Mouse (Mus musculus) megakaryocyte progenitor cell, adult 5-6 weeks (primary cell): ENCODE results near the gene Tpd52l2. TPM values are rescaled to one million over a fixed set of nuclear protein-coding genes. Genes with fewer than 3 reads are reported as not detected.

ENCODE experiments used
- ATAC-seq: replicated peaks from 2 replicates; pipeline ENCODE4 v1.8.0; 2016; ENCODE audit warnings: mild to moderate bottlenecking, moderate TSS enrichment, inconsistent platforms; ENCODE audit not compliant: poor library complexity
- total RNA-seq, 2 experiments: library from RNA; stranded (forward) in 1 of 2; stranded (reverse) in 1 of 2; fragments of 157-497, 149-512 nt in 1 of 2; fragments of 200-1000 nt in 1 of 2; gene quantifications; 2 replicates each; pipeline versions ENCODE4 v1.2.3 to v1.2.4; 2015 to 2017

The Tpd52l2 gene
- total RNA-seq, 2 experiments from 2014 or later, result 47.1 to 119 TPM

DNA sequence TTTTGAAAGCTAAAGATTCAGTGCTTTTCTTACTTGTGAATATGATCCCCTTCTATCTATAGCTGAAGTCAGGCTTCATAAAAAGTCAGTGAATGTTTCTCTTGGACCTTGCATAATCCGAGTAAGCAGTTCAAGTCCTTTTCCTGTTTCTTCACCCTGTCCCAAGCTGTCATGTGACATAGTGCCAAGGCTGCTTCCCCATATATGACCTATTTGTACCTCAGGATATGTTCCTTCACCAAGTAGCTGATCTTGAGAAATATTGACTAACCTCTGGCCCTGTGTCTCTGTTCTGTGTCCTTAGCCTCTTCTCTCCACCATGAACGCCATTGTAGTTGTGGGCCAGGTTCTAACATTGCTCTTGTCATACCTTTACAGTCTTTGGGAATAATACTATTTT is 39.5 kb downstream of the Tpd52l2 start:
- peak; percentile 85 for ATAC-seq

DNA sequence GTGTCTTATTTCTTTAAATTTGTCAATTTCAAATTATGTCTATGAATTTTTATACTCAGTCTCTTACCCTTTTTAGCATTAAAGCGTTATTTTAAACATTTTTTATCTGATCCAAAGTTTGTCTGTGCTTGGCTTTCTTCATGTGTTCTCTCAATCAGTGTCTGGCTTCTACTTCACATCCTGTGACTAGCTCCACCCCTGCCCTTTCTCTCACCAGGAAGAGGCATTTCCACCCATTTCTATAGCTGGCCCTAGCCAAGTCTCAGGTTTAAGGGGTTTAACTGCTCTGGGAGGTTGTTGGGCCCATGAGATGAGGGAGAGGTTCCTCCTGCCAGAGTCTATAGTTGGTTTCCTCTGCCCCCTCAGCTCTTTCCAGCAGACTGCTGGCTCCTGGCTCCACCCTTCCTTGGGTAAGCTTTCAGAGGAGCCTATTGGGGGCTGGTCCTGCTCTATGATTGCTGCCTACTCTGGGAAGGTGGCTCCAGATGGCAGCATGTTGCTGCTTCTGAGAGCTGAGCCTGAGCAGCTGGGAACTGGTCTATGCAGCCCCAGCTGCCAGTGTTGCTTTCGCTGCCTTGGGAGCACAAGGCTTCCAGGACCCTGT is 40.6 kb downstream of the Tpd52l2 start:
- peak; percentile 84 for ATAC-seq

- ATAC-seq, result no peak; the same call in 1 of the 2 replicates
Measured at GRCm38 (mm10) chr2:181541761-181542380, 44.9 kb downstream of the Tpd52l2 start.

GRCm38 (mm10) chr2:181546142-181546541 is 49.2 kb downstream of the Tpd52l2 start:
- peak; percentile 73 for ATAC-seq

DNA sequence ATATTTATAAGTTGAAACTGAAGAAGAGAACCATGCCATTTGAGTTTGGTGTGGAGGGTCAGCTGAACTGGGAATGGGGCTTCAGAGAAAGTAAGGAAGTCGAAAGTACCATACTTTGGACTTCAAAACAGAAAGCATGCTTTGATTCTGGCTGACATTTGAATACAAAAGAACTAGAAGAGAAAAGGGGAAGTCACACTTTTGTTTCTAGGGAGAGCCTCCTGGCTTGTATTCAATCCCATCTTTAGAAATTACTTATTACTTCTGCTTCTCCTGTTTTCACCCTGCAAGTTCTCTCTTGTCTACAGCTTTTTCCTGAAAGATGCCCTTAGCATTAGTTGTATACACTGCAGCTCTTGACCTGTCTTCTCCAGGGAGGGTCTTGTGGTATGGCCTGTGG is 51.3 kb downstream of the Tpd52l2 start:
- ATAC-seq, result 0 out of 2 replicates have a peak, but pooled peaks have one; percentile 17

DNA sequence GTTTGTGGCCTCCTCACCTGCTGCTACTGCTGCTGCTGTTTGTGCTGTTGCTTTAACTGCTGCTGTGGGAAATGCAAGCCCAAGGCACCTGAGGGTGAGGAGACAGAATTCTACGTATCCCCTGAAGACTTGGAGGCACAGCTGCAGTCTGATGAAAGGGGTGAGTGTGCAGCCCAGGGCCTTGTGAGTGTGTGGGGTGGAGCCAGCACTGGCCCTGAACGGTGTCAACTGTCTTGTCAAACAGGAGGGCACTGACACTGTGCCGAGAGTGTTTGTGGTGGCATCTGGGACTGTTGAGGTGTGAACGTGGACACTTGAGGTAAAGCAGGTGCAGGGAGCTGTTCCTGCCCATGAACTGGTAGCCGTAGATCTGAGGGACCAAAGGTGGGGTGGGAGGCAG is 51.7 kb downstream of the Tpd52l2 start:
- no peak for ATAC-seq

GRCm38 (mm10) chr2:181550233-181550632 is 53.3 kb downstream of the Tpd52l2 start:
- no peak for ATAC-seq

- peak; percentile 91 for ATAC-seq
Measured at GRCm38 (mm10) chr2:181553772-181554171, 56.8 kb downstream of the Tpd52l2 start.

DNA sequence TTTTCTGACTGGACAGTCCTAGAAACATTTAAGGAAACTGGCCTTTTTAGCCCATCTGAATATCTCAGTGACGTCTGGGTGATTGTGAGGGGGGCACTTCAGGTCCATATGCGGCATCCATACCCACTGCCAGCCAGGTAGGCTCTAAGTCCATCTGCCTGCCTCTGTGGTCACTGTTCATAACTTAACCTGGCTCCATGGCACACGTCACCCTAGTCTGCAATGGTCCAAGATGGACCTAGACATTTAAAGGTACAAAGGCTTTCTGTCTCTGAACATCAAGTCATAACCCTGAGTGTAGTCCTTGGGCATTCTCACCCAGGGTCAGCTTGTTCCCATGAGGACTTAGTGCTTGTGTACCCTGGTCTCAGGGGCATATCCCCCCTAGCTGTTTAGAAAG is 70.4 kb downstream of the Tpd52l2 start:
- ATAC-seq, result no peak

Other genes with a start within 250 kb of the Tpd52l2 start
- gene Gmeb2, start 209.1 kb upstream of the Tpd52l2 start, total RNA-seq (2015), result 12.5 and 12.6 TPM in 2 replicates
- gene Gmeb2, start 209.1 kb upstream of the Tpd52l2 start, total RNA-seq (2017), result 13.4 and 13.6 TPM in 2 replicates
- gene Stmn3, start 182.6 kb upstream of the Tpd52l2 start, total RNA-seq (2015), result not detected in 2 replicates
- not detected in 2 replicates for gene Stmn3, start 182.6 kb upstream of the Tpd52l2 start, total RNA-seq (2017)
- gene Rtel1, start 177.4 kb upstream of the Tpd52l2 start, total RNA-seq (2015), result 53.4 and 78.0 TPM in 2 replicates
- gene Rtel1, start 177.4 kb upstream of the Tpd52l2 start, total RNA-seq (2017), result 41.9 and 53.0 TPM in 2 replicates
- gene Zgpat, start 132.2 kb upstream of the Tpd52l2 start, total RNA-seq (2015), result 7.0 and 8.2 TPM in 2 replicates
- 38.2 and 48.2 TPM in 2 replicates for gene Zgpat, start 132.2 kb upstream of the Tpd52l2 start, total RNA-seq (2017)
- 26.8 and 28.6 TPM in 2 replicates for gene Arfrp1, start 131.7 kb upstream of the Tpd52l2 start, total RNA-seq (2015)
- gene Arfrp1, start 131.7 kb upstream of the Tpd52l2 start, total RNA-seq (2017), result 62.1 and 70.2 TPM in 2 replicates
- 25.4 and 26.5 TPM in 2 replicates for gene Lime1, start 117.1 kb upstream of the Tpd52l2 start, total RNA-seq (2015)
- gene Lime1, start 117.1 kb upstream of the Tpd52l2 start, total RNA-seq (2017), result 12.7 and 18.1 TPM in 2 replicates
- gene Zbtb46, start 37.7 kb upstream of the Tpd52l2 start, total RNA-seq (2015), result 1.2 and 1.8 TPM in 2 replicates
- gene Zbtb46, start 37.7 kb upstream of the Tpd52l2 start, total RNA-seq (2017), result 1.9 and 5.4 TPM in 2 replicates
- gene Abhd16b, start 3.9 kb upstream of the Tpd52l2 start, total RNA-seq (2015), result not detected in 2 replicates
- not detected in 2 replicates for gene Abhd16b, start 3.9 kb upstream of the Tpd52l2 start, total RNA-seq (2017)
- gene Dnajc5, start 23.3 kb downstream of the Tpd52l2 start, total RNA-seq (2015), result 25.0 and 30.7 TPM in 2 replicates
- gene Dnajc5, start 23.3 kb downstream of the Tpd52l2 start, total RNA-seq (2017), result 37.4 and 40.0 TPM in 2 replicates
- 72.0 and 87.0 TPM in 2 replicates for gene Uckl1, start 87.8 kb downstream of the Tpd52l2 start, total RNA-seq (2015)
- 54.7 and 67.0 TPM in 2 replicates for gene Uckl1, start 87.8 kb downstream of the Tpd52l2 start, total RNA-seq (2017)
- 19.2 and 20.3 TPM in 2 replicates for gene Prpf6, start 94.7 kb downstream of the Tpd52l2 start, total RNA-seq (2015)
- gene Prpf6, start 94.7 kb downstream of the Tpd52l2 start, total RNA-seq (2017), result 79.3 and 93.2 TPM in 2 replicates
- gene Zfp512b, start 95.7 kb downstream of the Tpd52l2 start, total RNA-seq (2015), result 8.1 and 13.5 TPM in 2 replicates
- gene Zfp512b, start 95.7 kb downstream of the Tpd52l2 start, total RNA-seq (2017), result 7.6 and 16.4 TPM in 2 replicates
- gene Samd10, start 102.1 kb downstream of the Tpd52l2 start, total RNA-seq (2015), result 9.0 and 10.9 TPM in 2 replicates
- gene Samd10, start 102.1 kb downstream of the Tpd52l2 start, total RNA-seq (2017), result 2.0 TPM in 2 replicates
- not detected in 2 replicates for gene Gm29797, start 159.9 kb downstream of the Tpd52l2 start, total RNA-seq (2015)
- gene Gm29797, start 159.9 kb downstream of the Tpd52l2 start, total RNA-seq (2017), result not detected in 2 replicates
- gene Sox18, start 174.5 kb downstream of the Tpd52l2 start, total RNA-seq (2015), result not detected in 2 replicates
- not detected in 2 replicates for gene Sox18, start 174.5 kb downstream of the Tpd52l2 start, total RNA-seq (2017)
- gene Tcea2, start 183.2 kb downstream of the Tpd52l2 start, total RNA-seq (2015), result 21.5 and 22.3 TPM in 2 replicates
- 8.7 and 9.8 TPM in 2 replicates for gene Tcea2, start 183.2 kb downstream of the Tpd52l2 start, total RNA-seq (2017)
- 330 and 337 TPM in 2 replicates for gene Rgs19, start 196.8 kb downstream of the Tpd52l2 start, total RNA-seq (2015)
- gene Rgs19, start 196.8 kb downstream of the Tpd52l2 start, total RNA-seq (2017), result 81.1 and 100 TPM in 2 replicates
- gene Lkaaear1, start 201.3 kb downstream of the Tpd52l2 start, total RNA-seq (2015), result not detected in 2 replicates
- not detected in 2 replicates for gene Lkaaear1, start 201.3 kb downstream of the Tpd52l2 start, total RNA-seq (2017)
- not detected in 2 replicates for gene Oprl1, start 217.9 kb downstream of the Tpd52l2 start, total RNA-seq (2015)
- not detected in 2 replicates for gene Oprl1, start 217.9 kb downstream of the Tpd52l2 start, total RNA-seq (2017)